Mouse (Mus musculus): ENCODE data around the gene Itpr2. TPM values are rescaled to one million over a fixed set of nuclear protein-coding genes. Genes with fewer than 3 reads are reported as not detected.
"Not testable (repeated sequence)": the region's sequence is repeated elsewhere in the genome, so short reads cannot be mapped to it uniquely, and the experiment has no call there.

Itpr2 gene
- polyA plus RNA-seq, 1 experiment = 16.6 TPM

DNA sequence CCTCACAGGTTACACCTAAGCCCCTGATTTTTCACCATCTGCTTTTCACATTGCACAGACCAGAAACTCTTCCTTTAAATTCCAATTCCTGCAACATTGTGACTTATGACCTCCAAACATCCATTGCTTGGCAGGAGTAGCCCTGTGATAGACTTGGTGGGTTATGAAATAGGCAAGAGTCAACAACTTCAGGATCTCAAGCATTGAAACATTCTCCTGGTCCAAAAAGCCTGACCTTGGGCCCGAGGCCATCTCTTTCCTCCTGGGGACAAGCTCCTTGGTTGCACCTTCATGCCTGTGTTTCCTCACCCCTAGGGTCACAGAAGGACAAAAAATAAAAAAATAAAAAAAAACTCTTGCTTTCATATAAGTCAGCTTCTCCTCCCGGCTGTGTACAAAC lies 32.1 kb downstream of the Itpr2 start:
- DNase-seq (ENCODE audit: low read depth) = peak; percentile 33

DNA sequence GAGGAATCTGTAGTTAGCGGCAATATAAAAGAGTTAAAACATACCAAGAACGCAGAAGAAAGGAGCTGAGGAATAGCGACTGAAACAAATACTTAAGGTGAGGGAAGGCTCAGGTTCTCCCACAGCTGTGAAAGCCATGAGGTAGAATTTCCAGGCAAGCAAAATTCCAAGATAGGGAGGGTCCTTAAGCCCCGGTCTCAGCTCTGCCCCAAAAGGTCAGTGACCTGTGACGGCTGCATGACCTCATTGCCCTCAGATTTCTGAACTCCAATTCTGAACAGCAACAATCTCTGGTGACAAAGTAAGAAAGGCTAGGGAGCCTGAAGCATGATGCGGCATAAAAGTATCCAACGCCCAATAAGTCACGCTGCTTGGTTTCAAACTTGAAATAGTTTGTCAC lies 33.7 kb downstream of the Itpr2 start:
- DNase-seq (ENCODE audit: low read depth) = no peak

DNA sequence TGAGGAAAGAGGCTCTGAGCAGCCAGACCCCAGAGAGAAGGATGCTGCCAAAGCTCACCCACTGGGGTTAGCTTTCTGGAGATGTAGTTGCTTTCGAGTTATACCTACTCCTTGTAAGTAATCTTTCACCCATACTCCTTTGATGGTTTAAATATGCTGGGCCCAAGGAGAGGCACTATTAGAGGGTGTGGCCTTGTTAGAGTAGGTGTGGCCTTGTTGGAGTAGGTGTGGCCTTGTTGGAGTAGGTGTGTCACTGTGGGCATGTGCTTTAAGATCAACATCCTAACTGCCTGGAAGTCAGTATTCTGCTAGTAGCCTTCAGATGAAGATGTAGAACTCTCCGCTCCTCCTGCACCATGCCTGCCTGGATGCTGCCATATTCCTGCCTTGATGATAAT lies 37.4 kb downstream of the Itpr2 start:
- DNase-seq (ENCODE audit: low read depth) = not testable (repeated sequence)

DNA sequence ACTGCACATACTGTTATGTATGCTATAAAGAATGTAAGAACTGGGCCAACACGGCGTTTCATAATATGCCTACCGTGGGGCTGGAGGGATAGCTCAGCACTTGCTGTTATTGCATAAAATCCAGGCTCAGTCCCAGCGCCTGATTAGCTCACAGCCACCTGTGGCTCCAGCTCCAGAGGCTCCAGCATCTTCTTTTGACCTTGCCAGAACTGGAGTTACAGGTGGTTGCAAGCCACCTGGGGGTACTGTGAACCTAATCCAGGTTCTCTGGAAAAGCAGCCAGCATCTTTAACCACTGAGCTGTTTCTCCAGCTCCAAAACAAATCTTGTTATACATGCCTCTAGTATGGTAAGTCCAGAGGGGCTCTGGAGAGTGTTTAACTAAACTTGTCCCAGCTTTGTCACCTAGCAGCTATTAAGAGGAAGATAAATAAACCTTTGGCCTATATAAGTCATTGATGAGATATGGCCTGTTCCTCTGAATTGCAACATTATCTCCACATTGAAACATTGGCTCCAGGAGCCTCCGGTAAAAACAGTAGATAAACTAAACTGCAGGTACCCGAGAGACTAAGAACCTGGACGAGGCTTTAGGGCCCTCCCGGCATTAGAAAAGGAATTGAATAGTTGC lies 37.9 kb downstream of the Itpr2 start:
- peak; percentile 82 for DNase-seq (ENCODE audit: low read depth)

DNA sequence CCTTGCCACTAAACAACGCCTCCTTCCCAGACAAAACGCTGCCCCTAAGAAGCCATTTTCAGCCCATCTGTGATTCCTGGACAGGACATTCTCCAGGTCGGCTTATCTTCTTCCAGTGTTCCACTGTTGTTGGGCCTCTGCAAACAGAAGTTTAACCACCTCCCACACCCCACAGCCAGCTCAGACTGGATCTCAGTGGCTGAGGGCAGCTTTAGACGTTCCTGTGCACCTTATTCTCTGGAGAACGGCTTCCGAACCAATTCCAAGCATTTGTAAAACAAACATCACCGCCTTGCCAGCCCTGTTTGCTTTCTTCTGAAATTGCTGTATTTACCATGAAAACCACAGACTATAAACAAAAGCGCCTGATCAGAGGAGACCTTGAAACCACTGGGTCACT lies 41.1 kb downstream of the Itpr2 start:
- no peak for DNase-seq (ENCODE audit: low read depth)

DNA sequence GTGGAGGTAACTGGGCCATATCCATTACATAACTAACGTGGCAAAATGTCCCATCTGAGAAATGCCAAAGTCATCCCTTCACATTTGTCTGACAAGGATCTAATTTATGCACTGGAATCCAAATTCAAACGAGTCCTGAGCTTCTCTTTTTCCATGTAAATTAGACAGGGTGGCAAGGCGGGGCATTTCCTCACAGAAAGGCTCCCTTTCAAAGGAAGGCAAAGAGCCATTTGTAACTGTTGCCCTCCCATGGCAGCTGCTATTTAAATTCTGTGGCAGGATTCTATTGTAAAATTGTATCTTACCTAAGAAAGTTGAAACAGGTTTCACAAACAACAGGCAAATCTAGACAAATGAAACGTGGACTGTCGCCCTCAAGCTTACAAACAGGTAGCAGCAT lies 43.6 kb downstream of the Itpr2 start:
- no peak for DNase-seq (ENCODE audit: low read depth)

DNA sequence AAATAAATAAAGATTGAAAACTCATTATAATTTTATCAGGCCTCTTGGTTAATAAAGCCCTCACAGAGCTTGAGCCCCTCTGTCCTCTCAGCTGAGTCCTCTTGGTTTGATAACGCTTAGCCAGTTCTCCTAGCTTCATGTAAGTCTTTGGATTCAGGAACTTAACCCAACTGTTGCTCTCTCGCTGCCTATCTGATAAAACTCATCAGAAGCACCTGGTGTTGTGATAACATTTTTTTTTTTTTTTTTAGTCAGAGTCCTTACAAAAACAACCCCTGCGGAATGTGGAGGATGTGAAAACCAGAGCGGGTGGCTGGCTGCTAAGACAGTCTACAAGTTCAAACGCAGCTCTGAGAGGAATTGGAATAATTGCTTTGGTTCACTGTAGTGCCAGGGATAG lies 45.3 kb downstream of the Itpr2 start:
- DNase-seq (ENCODE audit: low read depth) = no peak

DNA sequence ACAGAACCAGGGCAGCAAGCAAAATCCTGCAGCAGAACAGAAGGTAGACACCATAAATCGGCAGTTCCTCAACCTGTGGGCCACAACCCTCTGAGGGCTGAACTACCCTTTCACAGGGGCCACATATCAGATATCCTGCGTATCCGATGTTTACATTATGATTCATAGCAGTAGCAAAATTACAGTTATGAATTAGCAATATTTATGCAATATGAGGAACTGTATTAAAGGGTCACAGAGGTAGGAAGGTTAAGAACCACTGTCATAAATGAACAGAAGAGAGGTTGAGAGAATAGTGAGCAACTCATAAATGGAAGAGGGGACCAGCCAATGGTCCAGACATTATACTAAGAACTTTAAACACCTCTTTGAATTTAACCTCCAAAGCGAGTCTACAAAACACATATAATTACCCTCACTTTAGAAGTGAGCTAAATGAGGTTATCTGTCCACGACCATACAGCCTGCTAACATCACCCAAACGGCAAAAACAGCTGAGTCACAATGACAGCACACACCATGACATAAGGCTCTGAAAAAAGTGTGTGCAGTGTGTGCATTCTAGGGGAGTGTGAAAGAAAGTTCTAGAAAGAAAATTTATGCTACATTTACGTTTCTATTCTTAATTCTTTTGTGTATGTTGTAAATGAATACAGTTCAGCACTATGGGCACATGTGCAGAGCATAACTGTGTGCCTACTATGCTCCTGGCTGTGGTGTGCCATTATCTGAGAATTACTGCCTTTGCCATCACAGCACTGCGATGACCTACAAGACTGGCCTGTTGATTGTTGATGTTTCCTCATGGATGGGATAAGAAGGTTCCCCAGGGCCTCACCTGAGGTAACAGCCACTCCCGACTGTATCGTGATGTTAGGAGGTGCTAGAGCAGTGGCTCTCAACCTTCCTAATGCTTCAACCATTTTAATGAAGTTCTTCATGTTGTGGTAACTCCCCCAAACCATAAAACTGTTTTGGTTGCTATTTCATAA lies 47.2 kb downstream of the Itpr2 start:
- no peak for DNase-seq (ENCODE audit: low read depth)

DNA sequence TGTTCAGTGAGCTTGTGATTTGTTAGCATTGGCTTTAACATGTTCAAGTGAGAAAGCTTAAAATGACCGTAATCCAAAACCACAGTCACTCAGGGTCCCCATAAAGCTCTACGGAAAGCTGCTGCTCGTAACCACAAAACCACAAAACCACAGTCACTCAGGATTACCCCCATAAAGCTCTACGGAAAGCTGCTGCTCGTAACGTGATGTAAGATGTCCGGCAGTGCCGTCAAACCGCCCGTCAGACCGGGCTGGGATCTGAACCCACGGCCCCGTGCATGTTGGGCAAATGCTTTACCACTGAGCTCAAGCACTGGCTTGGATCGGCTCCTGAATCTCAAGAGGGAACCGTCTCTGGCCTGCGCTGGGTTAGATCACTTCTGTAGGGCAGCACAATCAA lies 49.5 kb downstream of the Itpr2 start:
- no peak for DNase-seq (ENCODE audit: low read depth)

DNA sequence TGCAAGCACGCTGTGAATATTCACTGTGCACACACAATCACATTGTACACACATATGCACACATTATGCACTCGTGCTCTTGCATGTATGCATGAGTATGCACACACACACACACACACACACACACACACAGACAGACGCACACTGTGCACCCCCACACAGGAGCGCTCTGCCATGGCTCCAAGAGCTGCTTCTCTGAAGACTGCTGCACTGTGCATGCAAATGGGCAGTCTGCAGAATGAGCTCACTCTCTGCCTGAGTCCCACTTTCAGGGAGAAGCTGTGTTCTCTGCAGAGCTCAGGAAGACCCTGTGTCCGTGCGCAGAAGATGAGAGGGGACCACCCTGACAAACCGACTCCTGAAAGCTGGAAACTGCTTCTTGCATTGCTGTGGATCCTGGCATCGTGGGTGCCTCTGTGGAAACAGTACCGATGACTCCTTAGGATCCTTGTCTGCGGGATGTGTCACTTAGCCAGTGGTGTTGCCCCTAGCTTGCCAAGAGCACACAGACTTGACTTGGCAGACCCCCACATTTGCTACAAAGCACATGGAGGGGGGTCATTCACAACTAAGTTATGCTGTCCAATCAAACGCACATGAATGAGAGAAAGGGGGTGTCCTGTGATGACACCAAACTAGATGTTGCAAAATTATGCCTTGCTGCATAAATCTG lies 55.9 kb downstream of the Itpr2 start:
- no peak for DNase-seq (ENCODE audit: low read depth)

DNA sequence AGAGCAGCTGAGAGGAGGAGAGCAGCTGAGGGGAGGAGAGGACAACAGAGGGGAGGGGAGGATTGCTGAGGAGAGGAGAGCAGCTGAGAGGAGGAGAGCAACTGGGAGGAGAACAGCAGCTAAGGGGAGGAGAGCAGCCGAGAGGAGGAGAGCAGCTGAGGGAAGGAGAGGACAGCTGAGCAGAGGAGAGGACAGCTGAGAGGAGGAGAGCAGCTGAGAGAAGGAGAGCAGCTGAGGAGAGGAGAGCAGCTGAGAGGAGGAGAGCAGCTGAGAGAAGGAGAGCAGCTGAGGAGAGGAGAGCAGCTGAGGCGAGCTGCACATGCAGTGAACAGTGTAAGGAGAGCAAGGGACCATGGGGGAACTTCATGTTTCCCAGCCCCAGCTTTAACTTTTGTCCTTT lies 62.2 kb downstream of the Itpr2 start:
- DNase-seq (ENCODE audit: low read depth) = no peak

DNA sequence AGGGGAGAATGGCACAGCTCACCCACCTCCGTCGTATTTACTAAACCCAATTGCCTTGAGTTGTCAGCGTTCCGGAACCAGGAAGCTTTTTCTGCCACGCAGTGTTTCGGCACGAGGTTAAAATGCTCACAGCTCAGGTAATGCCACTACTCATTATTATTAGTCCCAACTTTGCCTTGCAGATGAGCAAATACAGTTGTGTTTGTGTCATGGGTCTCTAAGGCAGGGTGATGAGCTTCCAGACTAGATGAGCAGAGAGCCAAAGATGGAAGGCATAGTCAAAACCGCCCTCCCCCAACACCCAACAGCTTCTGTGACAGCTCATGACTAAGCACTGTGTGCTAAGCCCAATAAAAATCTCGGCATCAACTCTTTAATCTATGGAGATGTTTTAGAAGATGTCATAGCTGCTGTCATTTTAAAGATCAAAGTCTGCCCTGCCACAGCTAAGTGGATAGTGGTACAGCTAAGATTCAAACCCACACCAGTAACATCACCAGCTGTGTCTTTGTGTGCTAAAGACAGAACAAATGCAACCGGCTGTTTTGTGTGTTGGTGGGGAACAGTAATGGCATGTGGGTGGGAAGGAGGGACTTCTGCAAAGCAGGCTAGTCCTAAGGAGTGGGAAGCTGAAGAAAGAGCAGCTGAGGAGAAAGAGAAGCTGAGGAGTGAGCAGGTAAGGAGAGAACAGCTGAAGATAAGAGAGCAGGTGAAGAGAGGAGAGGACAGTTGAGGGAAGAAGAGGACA lies 62.8 kb downstream of the Itpr2 start:
- DNase-seq (ENCODE audit: low read depth) = no peak

DNA sequence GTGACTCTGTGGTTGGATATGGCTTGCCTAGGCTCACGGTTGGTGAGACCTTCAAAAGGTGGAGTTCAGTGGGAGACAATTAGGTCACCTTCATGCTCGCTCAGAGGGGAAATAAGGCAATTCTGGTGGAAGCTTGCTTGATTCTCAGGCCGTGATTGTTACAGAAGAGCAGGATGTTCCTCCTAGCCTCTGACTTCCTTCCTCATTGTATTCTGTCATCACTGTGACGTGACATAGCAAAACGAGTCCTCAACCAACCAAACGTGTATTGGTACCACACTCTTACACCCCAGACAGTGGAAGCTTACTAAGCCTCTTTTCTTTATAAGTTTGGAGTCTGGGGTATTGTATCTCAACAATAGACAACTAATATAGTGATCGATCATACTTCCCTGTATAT lies 64.0 kb downstream of the Itpr2 start:
- no peak for DNase-seq (ENCODE audit: low read depth)

DNA sequence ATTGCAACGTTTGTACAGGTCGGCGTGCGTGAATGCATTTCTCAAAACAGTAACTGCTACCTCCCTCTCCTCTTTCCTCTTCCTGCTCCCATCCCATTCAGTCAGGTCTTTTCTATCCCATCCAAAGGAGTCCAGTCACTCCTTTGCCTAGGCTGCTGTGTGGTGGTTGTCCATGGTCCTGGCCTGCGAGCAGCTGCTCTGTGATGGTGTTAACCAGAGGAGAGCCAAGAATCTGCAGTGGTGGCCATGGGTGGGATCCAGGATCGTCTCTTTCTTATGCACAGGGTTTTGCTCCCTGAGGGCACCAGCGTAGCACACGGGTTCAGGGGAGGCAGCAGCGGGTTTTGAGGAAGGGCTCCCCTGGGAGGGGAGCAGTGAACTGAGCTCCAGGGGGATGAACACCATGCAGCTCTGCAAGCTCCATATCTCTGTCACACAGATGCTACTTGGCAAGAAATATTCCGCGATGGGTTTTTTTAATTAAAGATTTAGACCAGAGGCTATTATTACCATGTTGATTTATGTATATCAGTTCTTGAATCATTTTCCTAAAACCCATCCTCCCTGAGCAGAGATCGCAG lies 65.0 kb downstream of the Itpr2 start:
- DNase-seq (ENCODE audit: low read depth) = no peak

DNA sequence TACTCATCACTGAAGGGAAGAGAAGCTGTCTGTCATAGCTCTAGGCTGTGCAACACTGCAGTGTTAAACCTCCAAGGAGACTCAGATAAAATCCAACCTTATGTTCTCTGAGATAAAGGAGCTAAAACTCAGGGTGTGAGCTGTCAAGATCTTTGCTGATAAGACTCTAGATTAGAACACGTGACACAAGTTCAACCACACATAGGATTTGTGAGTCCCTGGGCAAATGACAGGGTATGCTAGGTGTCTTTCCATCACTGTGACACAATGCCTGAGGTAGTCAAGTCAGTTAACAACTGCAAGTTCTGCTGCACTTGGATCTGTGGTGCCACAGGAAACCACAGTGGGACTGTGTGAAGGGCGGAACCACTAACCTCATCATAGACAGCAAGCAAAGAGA lies 67.8 kb downstream of the Itpr2 start:
- no peak for DNase-seq (ENCODE audit: low read depth)

DNA sequence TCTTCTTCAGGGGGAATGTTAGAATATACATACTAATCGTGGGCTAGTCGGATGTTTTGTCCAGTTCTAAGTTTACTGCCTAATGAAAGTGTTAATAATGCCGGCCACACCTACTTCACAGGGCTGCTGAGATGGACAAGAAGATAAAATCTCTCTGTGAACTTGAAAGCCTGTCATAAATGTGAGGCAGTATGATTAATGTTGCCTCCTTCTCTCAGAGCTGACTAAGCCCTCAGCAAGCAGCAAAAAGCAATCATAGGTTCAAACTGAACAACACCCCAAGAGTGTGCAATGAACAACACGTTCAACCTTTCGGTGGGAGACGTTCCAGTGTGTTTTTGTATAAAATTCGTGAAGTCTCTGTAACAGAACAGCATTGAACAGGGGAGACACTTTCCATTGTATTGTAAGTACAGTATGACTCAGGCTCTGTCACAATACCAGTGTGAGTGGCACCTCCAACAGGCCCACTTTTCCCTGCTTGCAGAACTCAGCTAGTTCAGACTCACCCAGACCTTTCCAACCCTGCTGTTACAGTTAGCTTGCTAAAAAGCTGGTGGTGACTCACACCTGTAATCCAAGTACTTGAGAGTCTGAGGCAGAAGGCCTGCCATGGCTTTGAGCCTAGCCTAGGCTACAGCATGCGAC lies 69.7 kb downstream of the Itpr2 start:
- peak; percentile 58 for DNase-seq (ENCODE audit: low read depth)

DNA sequence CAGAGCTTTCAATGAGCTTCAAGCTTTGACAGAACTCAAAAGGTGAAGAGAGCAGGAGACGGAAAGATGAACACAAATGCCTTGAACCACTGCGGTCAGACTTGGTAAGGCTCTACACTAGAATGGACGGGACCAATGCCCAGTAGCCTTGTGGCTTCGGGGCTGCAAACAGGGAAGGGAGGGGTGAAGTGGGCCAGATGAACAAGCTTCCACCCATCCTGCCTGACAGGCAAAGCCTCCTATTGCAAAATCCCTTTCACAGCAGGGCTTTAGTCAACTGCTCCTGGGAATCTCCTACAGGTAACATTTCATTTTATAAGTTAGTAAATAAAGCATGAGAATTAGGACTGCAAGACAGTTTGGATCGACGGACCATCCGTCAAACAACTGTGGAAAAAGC lies 70.2 kb downstream of the Itpr2 start:
- peak; percentile 67 for DNase-seq (ENCODE audit: low read depth)

DNA sequence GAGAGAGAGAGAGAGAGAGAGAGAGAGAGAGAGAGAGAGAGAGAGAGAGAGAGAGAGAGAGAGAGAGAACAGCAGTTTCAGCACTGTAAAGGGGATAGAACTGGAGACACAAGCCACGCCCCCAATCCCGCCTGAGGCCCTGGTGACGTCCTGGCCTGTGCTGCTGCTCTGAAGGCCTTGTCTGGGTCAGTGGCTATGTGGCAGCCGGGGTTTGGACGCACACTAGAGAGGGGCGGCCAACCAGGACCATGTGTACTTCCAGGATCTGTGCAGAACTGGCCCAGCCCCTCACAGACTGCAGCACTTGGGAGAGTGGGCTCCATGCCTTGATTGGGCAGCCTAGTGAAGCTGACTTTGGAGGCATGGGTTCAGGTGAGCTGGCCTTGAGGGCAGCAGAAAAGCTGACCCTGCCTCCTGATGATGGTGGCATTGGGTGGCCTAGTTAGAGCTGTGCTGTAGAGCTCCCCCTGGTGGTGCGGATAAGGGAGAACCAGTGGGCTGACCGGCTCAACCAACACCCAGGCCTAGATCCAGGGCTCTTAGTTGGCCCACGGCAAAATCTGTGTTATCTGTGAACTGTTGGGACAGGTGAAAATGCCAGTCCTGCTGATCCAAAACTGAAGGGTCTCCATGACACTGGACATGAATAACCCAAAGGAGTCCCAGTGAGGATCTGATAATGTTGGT lies 72.2 kb downstream of the Itpr2 start:
- no peak for DNase-seq (ENCODE audit: low read depth)

DNA sequence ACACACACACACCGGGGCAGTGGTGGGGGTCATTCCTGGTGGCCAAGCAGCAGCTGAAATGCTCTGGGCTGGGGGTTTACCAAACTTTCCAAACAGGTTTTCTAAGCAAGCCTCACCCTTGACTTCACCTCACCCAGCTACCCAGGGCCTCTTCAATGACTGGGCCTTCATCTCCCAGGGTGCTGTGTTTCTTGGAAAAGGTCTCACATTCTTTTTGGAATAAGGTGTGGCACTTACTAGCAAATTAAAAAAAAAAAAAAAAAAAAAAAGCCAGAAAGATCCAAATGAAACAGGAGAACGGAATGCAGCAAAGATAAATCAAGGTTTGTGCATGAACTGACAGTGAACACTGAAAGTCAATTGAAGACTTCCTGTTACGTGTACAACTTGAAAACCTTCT lies 77.2 kb downstream of the Itpr2 start:
- no peak for DNase-seq (ENCODE audit: low read depth)

DNA sequence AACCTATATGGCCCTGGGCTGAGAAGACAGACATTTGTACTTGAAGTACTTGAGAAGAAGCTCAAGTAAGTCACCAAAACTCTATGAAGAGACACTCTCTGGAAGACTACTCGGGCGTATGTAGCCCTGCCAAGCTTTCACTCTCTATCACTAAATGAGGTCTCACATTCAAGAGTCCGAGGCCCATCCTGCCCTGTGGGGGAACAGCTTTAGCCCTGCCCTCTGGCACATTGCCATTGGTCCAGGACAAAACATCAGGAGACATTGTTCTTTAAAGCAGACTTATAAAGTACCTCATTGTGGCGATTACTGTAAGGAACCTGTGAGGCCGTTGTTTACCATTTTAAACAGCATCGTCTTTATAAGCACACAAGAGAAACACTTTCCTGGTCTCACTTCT lies 77.7 kb downstream of the Itpr2 start:
- DNase-seq (ENCODE audit: low read depth) = no peak

DNA sequence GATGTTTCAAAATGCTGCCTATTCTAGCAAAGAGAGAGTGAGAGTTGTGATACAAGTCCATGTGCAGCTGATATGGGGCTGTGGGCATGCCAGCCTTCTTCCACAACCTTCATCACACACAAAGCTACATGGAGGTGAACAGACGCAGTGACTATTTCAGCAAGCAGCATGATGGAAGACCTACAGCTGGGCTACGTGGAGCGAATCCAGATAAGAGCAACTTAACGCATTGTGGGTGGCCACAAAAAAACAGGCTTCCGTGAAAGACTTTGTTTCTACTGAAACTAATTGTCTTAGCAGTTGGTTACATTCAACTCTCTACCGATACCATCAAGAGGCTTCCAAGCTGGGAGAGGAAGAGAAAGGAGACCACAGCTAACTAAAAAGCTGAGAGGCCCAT lies 81.3 kb downstream of the Itpr2 start:
- DNase-seq (ENCODE audit: low read depth) = no peak
